Mouse (Mus musculus): Measurements from ENCODE around the gene Gm5767. TPM values are rescaled to one million over a fixed set of nuclear protein-coding genes. Genes with fewer than 3 reads are reported as not detected.

The Gm5767 gene
- total RNA-seq, 1 experiment from 2014 or later = not detected

- peak; percentile 67 for DNase-seq
Measured at GRCm38 (mm10) chr16:8670041-8671035, 10.2 kb upstream of the Gm5767 start.

GRCm38 (mm10) chr16:8671551-8672349 is 8.8 kb upstream of the Gm5767 start, which contains the start of gene Carhsp1:
Carhsp1 (minus strand) TSS chr16:8672155.
- peak; percentile 97 for DNase-seq

GRCm38 (mm10) chr16:8672350-8672687 is 8.3 kb upstream of the Gm5767 start:
- no peak for DNase-seq

- DNase-seq = no peak
Measured at GRCm38 (mm10) chr16:8672811-8673210, 7.8 kb upstream of the Gm5767 start.

GRCm38 (mm10) chr16:8673343-8673742 is 7.2 kb upstream of the Gm5767 start:
- no peak for DNase-seq

GRCm38 (mm10) chr16:8674165-8674564 is 6.4 kb upstream of the Gm5767 start:
- peak; percentile 71 for DNase-seq

- no peak for DNase-seq
Measured at GRCm38 (mm10) chr16:8675559-8675958, 5.0 kb upstream of the Gm5767 start.

GRCm38 (mm10) chr16:8676228-8676627 is 4.3 kb upstream of the Gm5767 start:
- DNase-seq = no peak

- peak; percentile 77 for DNase-seq
Measured at GRCm38 (mm10) chr16:8676800-8677199, 3.8 kb upstream of the Gm5767 start.

- DNase-seq = peak; percentile 70
Measured at GRCm38 (mm10) chr16:8678035-8678434, 2.5 kb upstream of the Gm5767 start.

GRCm38 (mm10) chr16:8678676-8679075 is 1.9 kb upstream of the Gm5767 start:
- DNase-seq = no peak

- no peak for DNase-seq
Measured at GRCm38 (mm10) chr16:8679780-8680179, 790 bp upstream of the Gm5767 start.

GRCm38 (mm10) chr16:8685087-8685486 is 4.5 kb downstream of the Gm5767 start:
- DNase-seq = no peak

GRCm38 (mm10) chr16:8686121-8686870 is 5.7 kb downstream of the Gm5767 start:
- peak; percentile 87 for DNase-seq

GRCm38 (mm10) chr16:8686871-8687535 is 6.4 kb downstream of the Gm5767 start:
- DNase-seq = no peak

- DNase-seq = no peak
Measured at GRCm38 (mm10) chr16:8687559-8688112, 7.1 kb downstream of the Gm5767 start.

GRCm38 (mm10) chr16:8689979-8690656 is 9.5 kb downstream of the Gm5767 start:
- DNase-seq = peak; percentile 67

- no peak for DNase-seq
Measured at GRCm38 (mm10) chr16:8691206-8691605, 10.6 kb downstream of the Gm5767 start.

GRCm38 (mm10) chr16:8699556-8699955 is 19.0 kb downstream of the Gm5767 start:
- no peak for DNase-seq

- no peak for DNase-seq
Measured at GRCm38 (mm10) chr16:8700586-8700985, 20.0 kb downstream of the Gm5767 start.

GRCm38 (mm10) chr16:8711998-8712397 is 31.4 kb downstream of the Gm5767 start:
- DNase-seq = no peak
